Mouse (Mus musculus) T-cell, adult 2 months (primary cell): ENCODE measurements around the gene Nup62cl.

Experiments
- DNase-seq: peaks from one replicate; pipeline ENCODE4 v3.0.0; 2022; ENCODE audit warnings: low spot score

The Nup62cl gene

DNA sequence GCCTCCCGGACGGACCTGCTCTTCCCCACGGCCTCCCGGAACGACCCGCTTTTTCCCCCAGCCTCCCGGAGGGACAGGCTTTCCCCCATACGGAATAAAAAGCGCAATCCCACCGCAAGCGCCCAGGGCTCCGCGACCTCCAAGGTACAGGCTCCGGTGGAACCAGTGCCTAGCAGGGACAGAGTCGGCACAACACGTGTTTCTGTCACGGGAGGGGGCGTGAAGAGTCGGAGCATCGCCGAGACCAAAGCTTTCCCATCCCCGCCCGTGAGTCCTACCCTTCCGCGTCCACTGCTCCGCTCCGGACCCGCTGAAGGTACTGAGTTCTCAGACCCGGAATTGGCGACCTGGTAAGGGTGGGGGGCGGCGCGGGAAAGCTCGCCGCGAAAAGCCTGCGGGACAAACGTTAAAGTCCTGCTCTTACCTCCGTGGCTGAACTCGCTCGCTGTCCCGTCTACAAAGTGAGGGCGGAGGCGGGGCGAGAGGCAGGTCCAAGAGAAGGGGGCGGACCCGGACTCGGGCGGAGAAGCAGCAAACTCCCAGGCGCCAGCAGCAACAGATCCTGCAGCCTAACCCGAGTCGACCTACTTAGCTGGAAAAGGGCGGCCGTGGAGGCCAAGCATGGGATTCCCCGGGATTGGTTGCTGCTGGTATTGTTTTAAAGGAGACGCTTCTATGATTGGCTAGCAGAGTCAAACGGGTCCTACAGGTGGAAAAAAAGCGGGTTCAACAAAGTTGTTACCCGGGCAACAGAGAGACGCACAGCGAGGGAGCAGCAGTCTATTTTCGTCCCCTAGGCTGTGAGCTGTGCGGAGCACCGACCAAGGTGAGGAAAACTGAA, at the start of gene Nup62cl, which contains the start of gene Pih1h3b:
Nup62cl (minus strand) TSS at position 578 of the 841 bp plus-strand sequence.
Pih1h3b (plus strand) TSS at position 745 of the 841 bp plus-strand sequence.
- DNase-seq, result peak; percentile 9

DNA sequence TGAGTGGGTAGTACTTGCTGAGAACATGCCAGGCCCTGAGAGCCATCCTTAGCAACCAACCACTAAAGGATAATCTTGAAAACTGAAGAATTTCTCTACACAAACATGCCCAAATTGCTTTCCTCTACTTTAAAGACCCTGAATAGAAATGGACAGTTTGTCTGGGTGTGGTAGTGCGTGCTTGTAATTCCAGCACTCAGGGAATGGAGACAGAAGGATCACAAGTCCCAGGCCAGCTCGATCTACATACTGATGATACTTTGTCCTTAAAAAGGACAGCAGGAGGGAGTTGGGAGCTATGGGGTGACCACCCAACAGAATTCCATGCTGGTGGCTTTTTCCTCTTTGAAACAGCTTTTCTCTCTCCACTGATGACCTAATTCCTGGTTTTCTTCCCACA, 31.6 kb upstream of the Nup62cl start:
- no peak for DNase-seq

DNA sequence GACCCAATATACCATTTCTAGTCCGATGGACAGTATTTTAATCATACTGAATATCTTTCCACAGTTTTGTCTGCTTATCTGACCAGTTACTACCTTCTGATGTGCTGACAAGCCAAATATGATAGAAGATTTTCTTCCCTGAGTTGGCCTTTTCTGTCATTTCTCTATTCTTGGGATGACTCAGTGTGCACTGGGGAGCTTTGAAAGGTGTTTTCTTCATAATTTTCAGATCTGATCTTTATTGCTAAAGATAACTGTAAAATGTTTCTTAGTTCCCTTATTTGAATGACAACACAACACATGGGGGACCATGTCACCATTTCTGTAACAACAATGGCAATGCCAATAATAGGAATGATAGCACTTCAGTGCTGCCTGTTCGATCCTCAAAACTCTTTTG, 20.0 kb upstream of the Nup62cl start:
- DNase-seq, result no peak

DNA sequence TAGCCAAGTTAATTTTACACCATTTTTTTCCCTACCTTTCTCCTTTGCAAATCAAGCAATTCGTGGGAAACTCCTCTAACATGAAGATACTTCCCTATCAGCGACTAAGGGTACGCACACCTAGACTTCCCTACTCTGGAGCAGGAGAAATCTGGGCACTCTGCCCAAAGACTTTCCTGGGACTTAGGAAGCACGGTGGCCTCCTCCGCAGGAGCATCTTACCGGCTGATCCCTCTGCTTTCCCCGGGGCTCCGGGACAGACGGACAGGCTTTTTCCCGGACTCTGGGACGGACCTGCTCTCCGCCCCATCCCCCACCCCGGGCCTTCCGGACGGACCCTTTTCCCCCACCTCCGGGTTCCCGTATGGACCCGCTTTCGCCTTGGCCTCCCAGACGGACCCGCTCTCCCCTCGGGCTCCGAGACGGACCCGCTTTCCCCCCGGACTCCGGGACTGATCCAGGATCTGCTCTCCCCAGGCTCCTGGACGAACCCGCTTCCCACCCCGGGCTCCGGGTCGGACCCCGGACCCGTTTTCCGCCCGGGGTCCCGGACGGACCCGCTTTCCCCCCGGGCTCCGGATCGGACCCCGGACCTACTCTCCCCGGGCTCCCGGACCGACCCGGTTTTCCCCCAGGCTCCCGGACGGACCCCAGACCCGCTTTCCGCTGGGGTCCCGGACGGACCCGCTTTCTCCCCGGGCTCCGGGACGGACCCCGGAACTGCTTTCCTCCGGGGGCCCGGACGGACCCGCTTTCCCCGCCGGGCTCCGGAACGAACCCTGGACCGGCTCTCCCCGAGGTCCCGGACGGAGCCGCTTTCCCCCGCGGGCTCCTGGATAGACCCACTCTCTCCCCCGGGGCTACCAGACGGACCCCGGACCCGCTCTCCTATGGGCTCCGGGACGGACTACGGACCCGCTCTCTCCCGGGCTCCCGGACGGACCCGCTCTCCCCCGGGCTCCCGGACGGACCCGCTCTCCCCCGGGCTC, 1.3 kb downstream of the Nup62cl start:
- DNase-seq, result no peak

DNA sequence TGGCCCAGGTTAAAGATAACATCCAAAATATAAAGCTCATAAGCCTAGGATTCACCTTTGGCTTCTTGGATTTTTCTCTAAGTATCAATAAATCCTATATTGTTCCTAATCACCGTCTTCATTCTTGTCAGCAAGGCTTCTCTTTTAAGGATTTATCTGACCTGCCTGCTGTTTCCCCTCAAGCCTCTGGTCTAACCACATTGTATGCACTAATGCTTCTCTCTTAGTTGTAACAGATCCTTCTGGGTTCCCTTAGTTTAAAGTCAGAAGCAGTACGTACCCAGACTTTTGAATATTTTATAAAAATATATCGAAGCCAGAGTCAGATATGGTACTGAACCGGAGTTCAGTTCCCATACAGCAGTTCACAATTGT, 63.8 kb downstream of the Nup62cl start:
- no peak for DNase-seq

DNA sequence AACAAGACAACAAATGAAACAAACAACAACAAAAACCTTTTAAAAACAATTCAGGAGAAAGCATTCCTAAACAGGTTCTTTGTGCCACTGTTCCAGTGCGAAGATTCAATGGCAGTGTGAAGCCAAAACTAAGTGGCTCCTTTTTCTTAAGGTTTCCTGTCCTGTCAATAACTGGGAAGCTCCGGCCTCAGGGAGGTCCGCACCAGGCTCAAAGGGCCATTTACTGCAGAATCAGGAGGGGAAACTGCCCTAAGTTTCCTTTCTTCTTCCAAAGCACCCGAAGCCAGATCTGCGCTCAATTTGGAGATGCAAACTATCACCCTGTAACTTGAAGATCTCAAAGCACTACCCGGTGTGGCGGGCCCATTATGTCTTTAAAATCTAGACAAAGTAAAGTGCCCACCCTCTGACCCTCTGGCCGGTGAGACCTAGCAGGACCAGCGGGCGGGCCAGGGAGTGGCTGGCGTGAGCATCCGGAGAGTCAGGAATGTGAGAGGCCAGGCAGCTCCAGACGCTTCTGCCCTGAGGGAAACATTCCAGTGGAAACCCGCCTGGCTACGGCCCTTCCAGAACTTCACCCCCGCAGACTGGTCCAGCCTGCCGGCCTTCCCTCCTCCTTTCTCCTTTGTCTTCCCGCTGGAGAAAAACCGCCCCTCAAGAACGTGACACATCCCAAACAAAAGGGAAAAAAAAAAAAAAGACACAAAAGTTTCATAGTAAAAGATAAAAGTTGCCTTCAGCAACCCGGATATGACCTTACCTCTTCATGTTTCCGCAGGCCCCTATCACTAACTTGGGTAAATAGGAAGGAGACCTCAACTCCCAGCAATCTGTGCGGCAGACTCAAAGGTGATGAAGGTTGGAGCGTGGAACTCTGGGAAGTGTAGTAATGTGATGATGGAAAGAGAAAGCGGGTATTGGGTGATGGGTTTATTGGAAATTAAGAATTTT, 64.5 kb downstream of the Nup62cl start, which contains the start of gene Rbm41:
Rbm41 (minus strand) TSS at position 856 of the 951 bp plus-strand sequence.
- peak; percentile 68 for DNase-seq

DNA sequence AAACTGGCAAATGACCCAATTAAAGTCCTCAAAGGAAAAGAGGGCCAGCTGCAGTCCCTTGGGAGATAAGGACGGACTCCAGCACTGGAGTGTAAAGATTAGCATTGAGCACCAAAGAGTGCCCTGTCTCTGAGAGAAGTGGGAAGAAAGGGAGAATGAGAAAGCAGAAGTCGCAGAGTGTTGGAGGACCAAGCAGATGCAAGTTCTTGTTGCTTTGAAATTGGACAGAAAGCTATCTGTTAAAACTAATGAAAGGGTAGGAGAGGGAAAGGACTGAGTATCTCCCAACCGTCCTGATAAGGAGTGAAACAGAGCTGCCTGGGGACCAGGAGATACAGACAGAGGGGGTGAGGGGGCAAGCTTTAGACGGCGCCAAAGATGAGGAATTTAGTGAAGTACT, 80.4 kb downstream of the Nup62cl start:
- no peak for DNase-seq
